Mouse (Mus musculus): Measurements from ENCODE around the gene Sord. TPM values are rescaled to one million over a fixed set of nuclear protein-coding genes. Genes with fewer than 3 reads are reported as not detected.
"Not testable (repeated sequence)": the region's sequence is repeated elsewhere in the genome, so short reads cannot be mapped to it uniquely, and the experiment has no call there.

Sord gene
- polyA plus RNA-seq (2015; fragmentation: Nextera tagmentation; extraction: Ambion mirVana): 21.4 and 41.7 TPM in 2 replicates

GRCm38 (mm10) chr2:122234611-122235288 lies at the start of gene Sord:
Sord (plus strand) TSS chr2:122234749.
- peak within 1 kb of the TSS; percentile 82 for H3K27ac ChIP-seq (replicated peaks)
- peaks cover 11% of the 10 kb centered on the region; the same call in 1 of the 2 replicates for H3K4me1 ChIP-seq
- H3K9me3 ChIP-seq (replicated peaks): no peaks in the 10 kb centered on the region
- H3K36me3 ChIP-seq: no peaks in the 10 kb centered on the region
- H3K4me2 ChIP-seq: peak within 1 kb of the TSS; percentile 85
- H3K9ac ChIP-seq (replicated peaks): peak within 1 kb of the TSS; percentile 57
- under 1% methylated on average over 35 of the region's 35 CpGs for WGBS
- H3K27me3 ChIP-seq (replicated peaks): no peaks in the 10 kb centered on the region
- peak within 1 kb of the TSS; percentile 62 for H3K4me3 ChIP-seq (replicated peaks)
- ATAC-seq (ENCODE audit: low FRiP score): peak; percentile 96

GRCm38 (mm10) chr2:122185086-122185485 lies 49.5 kb upstream of the Sord start:
- WGBS: 88% methylated on average over 4 of the region's 4 CpGs

GRCm38 (mm10) chr2:122186106-122186505 lies 48.4 kb upstream of the Sord start, which contains the start of the genes Patl2 and Terb2:
Patl2 (minus strand) TSS chr2:122186189.
Terb2 (plus strand) TSS chr2:122186272.
- 84% methylated on average over 17 of the region's 17 CpGs for WGBS
- Histone ChIP-seq H3K36me3 (no peaks in the 10 kb centered on the region), H3K4me3 (replicated peaks) (no peak within 1 kb of the TSS), H3K4me1 (no peaks in the 10 kb centered on the region), H3K27me3 (replicated peaks) (no peaks in the 10 kb centered on the region), H3K9ac (replicated peaks) (no peak within 1 kb of the TSS), H3K4me2 (no peak within 1 kb of the TSS), H3K27ac (replicated peaks) (no peak within 1 kb of the TSS), H3K9me3 (replicated peaks) (no peaks in the 10 kb centered on the region)
- ATAC-seq (ENCODE audit: low FRiP score): no peak

More at GRCm38 (mm10) chr2:122185086-122185485, 49.5 kb upstream of the Sord start:
- ATAC-seq (ENCODE audit: low FRiP score): no peak
- H3K4me1 ChIP-seq: no peaks in the 10 kb centered on the region
- no peak overlapping the region for H3K4me3 ChIP-seq (replicated peaks)
- H3K9ac ChIP-seq (replicated peaks): no peak overlapping the region
- H3K36me3 ChIP-seq: no peaks in the 10 kb centered on the region
- no peak overlapping the region for H3K4me2 ChIP-seq
- no peaks in the 10 kb centered on the region for H3K9me3 ChIP-seq (replicated peaks)
- H3K27ac ChIP-seq (replicated peaks): no peak overlapping the region
- H3K27me3 ChIP-seq (replicated peaks): no peaks in the 10 kb centered on the region

GRCm38 (mm10) chr2:122186751-122187150 lies 47.8 kb upstream of the Sord start:
- Histone ChIP-seq H3K9ac (replicated peaks) (no peak overlapping the region), H3K9me3 (replicated peaks) (no peaks in the 10 kb centered on the region), H3K4me2 (no peak overlapping the region), H3K36me3 (no peaks in the 10 kb centered on the region), H3K27ac (replicated peaks) (no peak overlapping the region), H3K4me3 (replicated peaks) (no peak overlapping the region), H3K4me1 (no peaks in the 10 kb centered on the region), H3K27me3 (replicated peaks) (no peaks in the 10 kb centered on the region)
- WGBS: 94% methylated on average over 3 of the region's 3 CpGs
- ATAC-seq (ENCODE audit: low FRiP score): no peak

GRCm38 (mm10) chr2:122191849-122192248 lies 42.7 kb upstream of the Sord start:
- H3K4me1 ChIP-seq: no peaks in the 10 kb centered on the region
- WGBS: 84% methylated on average over 3 of the region's 3 CpGs
- H3K27me3 ChIP-seq (replicated peaks): no peaks in the 10 kb centered on the region
- no peak for ATAC-seq (ENCODE audit: low FRiP score)
- no peaks in the 10 kb centered on the region for H3K9me3 ChIP-seq (replicated peaks)
- H3K36me3 ChIP-seq: no peaks in the 10 kb centered on the region
- no peak overlapping the region for H3K4me2 ChIP-seq
- H3K9ac ChIP-seq (replicated peaks): no peak overlapping the region
- no peak overlapping the region for H3K27ac ChIP-seq (replicated peaks)
- no peak overlapping the region for H3K4me3 ChIP-seq (replicated peaks)

GRCm38 (mm10) chr2:122194509-122194929 lies 40.0 kb upstream of the Sord start:
- no peak overlapping the region for H3K9ac ChIP-seq (replicated peaks)
- H3K27ac ChIP-seq (replicated peaks): no peak overlapping the region
- H3K4me3 ChIP-seq (replicated peaks): no peak overlapping the region
- H3K4me1 ChIP-seq: no peaks in the 10 kb centered on the region
- WGBS: 57% methylated on average over 1 of the region's 1 CpGs
- no peaks in the 10 kb centered on the region for H3K9me3 ChIP-seq (replicated peaks)
- H3K4me2 ChIP-seq: no peak overlapping the region
- H3K27me3 ChIP-seq (replicated peaks): no peaks in the 10 kb centered on the region
- ATAC-seq (ENCODE audit: low FRiP score): peak; percentile 85
- H3K36me3 ChIP-seq: no peaks in the 10 kb centered on the region

GRCm38 (mm10) chr2:122201501-122201900 lies 33.0 kb upstream of the Sord start:
- 82% methylated on average over 1 of the region's 1 CpGs for WGBS
- no peaks in the 10 kb centered on the region for H3K36me3 ChIP-seq
- H3K4me3 ChIP-seq (replicated peaks): no peak overlapping the region
- no peaks in the 10 kb centered on the region for H3K27me3 ChIP-seq (replicated peaks)
- H3K27ac ChIP-seq (replicated peaks): no peak overlapping the region
- H3K9me3 ChIP-seq (replicated peaks): no peaks in the 10 kb centered on the region
- H3K4me1 ChIP-seq: no peaks in the 10 kb centered on the region
- H3K4me2 ChIP-seq: no peak overlapping the region
- no peak for ATAC-seq (ENCODE audit: low FRiP score)
- H3K9ac ChIP-seq (replicated peaks): no peak overlapping the region

GRCm38 (mm10) chr2:122206440-122207107 lies 28.0 kb upstream of the Sord start:
- no peak overlapping the region for H3K9ac ChIP-seq (replicated peaks)
- WGBS: 74% methylated on average over 2 of the region's 2 CpGs
- no peak for ATAC-seq (ENCODE audit: low FRiP score)
- no peaks in the 10 kb centered on the region for H3K27me3 ChIP-seq (replicated peaks)
- no peaks in the 10 kb centered on the region for H3K4me1 ChIP-seq
- no peak overlapping the region for H3K4me2 ChIP-seq
- H3K9me3 ChIP-seq (replicated peaks): no peaks in the 10 kb centered on the region
- no peak overlapping the region for H3K27ac ChIP-seq (replicated peaks)
- H3K36me3 ChIP-seq: no peaks in the 10 kb centered on the region
- no peak overlapping the region for H3K4me3 ChIP-seq (replicated peaks)

- no peak for ATAC-seq (ENCODE audit: low FRiP score)
- Histone ChIP-seq H3K4me3 (replicated peaks) (no peak overlapping the region), H3K4me1 (no peaks in the 10 kb centered on the region), H3K9ac (replicated peaks) (no peak overlapping the region), H3K4me2 (no peak overlapping the region), H3K9me3 (replicated peaks) (no peaks in the 10 kb centered on the region), H3K36me3 (no peaks in the 10 kb centered on the region), H3K27me3 (replicated peaks) (no peaks in the 10 kb centered on the region), H3K27ac (replicated peaks) (no peak overlapping the region)
- 40% methylated on average over 3 of the region's 3 CpGs for WGBS
Measured at GRCm38 (mm10) chr2:122210534-122211228, 23.9 kb upstream of the Sord start.

- not testable (repeated sequence) for H3K4me1 ChIP-seq; H3K9ac ChIP-seq (replicated peaks); H3K4me3 ChIP-seq (replicated peaks); H3K36me3 ChIP-seq; H3K27me3 ChIP-seq (replicated peaks); ATAC-seq (ENCODE audit: low FRiP score); H3K9me3 ChIP-seq (replicated peaks); H3K4me2 ChIP-seq; H3K27ac ChIP-seq (replicated peaks)
- 97% methylated on average over 4 of the region's 4 CpGs for WGBS
Measured at GRCm38 (mm10) chr2:122217075-122217474, 17.5 kb upstream of the Sord start.

GRCm38 (mm10) chr2:122218234-122218633 lies 16.3 kb upstream of the Sord start:
- Histone ChIP-seq H3K27me3 (replicated peaks) (no peaks in the 10 kb centered on the region), H3K9ac (replicated peaks) (no peak overlapping the region), H3K4me1 (no peaks in the 10 kb centered on the region), H3K4me2 (no peak overlapping the region), H3K4me3 (replicated peaks) (no peak overlapping the region), H3K9me3 (replicated peaks) (no peaks in the 10 kb centered on the region), H3K27ac (replicated peaks) (no peak overlapping the region), H3K36me3 (no peaks in the 10 kb centered on the region)
- ATAC-seq (ENCODE audit: low FRiP score): no peak
- WGBS: 77% methylated on average over 2 of the region's 2 CpGs

Data from neural tube, embryonic 15.5 days (tissue).